Mouse (Mus musculus): ENCODE measurements at regions not wholly inside any gene's neighbourhood (a gene's known extent, or its start where the extent isn't known, plus 50 kb on each side); places are given as distances from the start of the nearest gene placed in this dataset.

- no peak for DNase-seq (ENCODE audit: low spot score)
- intact Hi-C loops (cut with DNase I): no loop called here
Measured at GRCm38 (mm10) chr10:96298566-96298965, 162.2 kb downstream of the Gm5426 start.

DNA sequence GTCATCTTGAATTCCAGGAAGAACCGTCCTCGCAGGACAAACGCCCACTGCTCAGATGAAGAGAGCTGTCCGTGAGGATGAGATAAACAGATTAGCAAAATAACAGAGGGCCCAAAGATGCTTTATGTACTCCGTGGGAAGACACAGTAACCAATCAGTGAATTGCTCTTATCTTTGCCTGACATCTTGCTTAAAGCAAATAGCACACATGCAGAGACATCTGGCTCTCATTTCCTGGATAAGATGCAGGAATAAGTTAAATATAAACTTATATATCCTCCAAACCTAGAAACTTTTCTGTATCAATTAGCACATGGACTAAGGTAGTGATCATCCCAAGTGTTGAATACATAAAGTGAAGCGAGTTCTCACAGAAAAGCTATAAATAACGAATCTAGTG is 169.3 kb downstream of the Gm5426 start:
- intact Hi-C loops (cut with DNase I): no loop called here
- DNase-seq (ENCODE audit: low spot score): no peak

GRCm38 (mm10) chr10:96308713-96309445 is 172.5 kb downstream of the Gm5426 start:
- intact Hi-C loops (cut with DNase I): no loop called here
- peak; percentile 6 for DNase-seq (ENCODE audit: low spot score)

GRCm38 (mm10) chr10:96309766-96310165 is 173.4 kb downstream of the Gm5426 start:
- no peak for DNase-seq (ENCODE audit: low spot score)
- intact Hi-C loops (cut with DNase I): no loop called here

GRCm38 (mm10) chr10:96325297-96325696 is 188.9 kb downstream of the Gm5426 start:
- DNase-seq (ENCODE audit: low spot score): no peak
- intact Hi-C loops (cut with DNase I): no loop called here

DNA sequence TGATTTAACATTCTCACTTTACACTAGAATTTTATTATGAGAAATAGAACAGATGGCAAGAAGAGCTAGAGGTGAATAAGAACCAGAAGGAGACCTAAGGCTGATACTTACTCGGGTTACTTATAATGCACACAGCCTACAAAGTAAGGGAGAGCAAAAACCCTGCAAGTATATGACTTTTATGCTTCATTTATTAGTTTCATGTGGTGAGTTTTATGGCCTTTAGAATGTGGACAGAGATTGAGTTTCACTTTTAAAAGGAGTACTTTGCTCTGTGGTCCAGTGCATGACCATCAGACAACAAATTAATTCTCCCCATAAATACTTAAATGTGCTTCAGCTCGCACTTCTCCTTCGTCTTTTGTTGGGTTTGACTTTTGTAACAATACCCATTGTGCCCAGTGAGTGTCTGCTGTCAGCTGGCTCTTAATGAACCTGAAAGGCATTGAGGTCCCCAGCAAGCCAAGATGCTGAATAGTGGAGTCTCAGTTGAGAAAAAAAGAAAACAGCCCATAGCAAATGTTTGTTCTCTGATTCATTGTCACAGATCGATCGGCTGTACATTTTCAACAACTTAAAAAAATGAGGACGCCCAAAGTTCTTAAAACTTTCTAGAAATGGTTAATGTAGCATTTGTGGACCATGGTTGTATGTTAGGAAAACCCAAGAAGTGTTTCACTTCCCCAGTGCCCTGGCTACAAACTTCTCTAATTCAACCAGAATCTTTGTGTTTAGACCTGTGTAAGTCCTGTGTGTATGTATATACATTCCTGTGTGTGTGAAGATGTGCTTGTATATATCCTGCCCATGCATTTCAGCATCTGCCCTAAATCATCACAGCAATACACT is 194.5 kb downstream of the Gm5426 start:
- intact Hi-C loops (cut with DNase I): loop anchor here (5.0 kb wide), 3 partner anchors 74 to 281 kb away; no protein-coding TSS in a partner anchor
- no peak for DNase-seq (ENCODE audit: low spot score)

DNA sequence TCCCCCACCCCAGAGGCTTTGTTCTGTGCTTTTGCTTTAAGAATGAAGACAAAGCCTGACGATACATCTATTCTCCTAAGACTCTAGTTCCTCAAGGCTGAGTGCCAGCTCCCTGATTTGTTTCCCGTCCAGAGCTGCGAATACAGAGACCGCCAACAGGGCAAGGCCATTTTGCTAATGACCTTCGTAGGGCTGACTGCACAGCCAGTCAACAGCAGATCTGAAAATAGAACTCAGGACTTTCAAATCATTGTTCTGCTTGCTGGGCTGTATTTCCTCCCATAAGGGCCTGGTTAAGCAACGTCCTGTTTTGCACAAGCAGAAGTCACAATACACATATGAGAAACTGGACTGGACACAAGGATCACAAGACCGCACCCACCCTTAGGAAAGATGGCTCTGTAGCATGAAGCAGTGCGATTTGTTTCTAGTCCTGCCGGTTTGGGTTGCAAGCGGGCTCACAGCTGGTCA is 196.4 kb downstream of the Gm5426 start:
- intact Hi-C loops (cut with DNase I): loop anchor here (5.0 kb wide), 3 partner anchors 75 to 280 kb away; no protein-coding TSS in a partner anchor
- peak; percentile 68 for DNase-seq (ENCODE audit: low spot score)

- DNase-seq (ENCODE audit: low spot score): no peak
- intact Hi-C loops (cut with DNase I): loop anchor here (5.0 kb wide), 3 partner anchors 76 to 279 kb away; no protein-coding TSS in a partner anchor
Measured at GRCm38 (mm10) chr10:96333224-96333623, 196.8 kb downstream of the Gm5426 start.

GRCm38 (mm10) chr10:96336271-96336670 is 199.9 kb downstream of the Gm5426 start:
- intact Hi-C loops (cut with DNase I): no loop called here
- no peak for DNase-seq (ENCODE audit: low spot score)

DNA sequence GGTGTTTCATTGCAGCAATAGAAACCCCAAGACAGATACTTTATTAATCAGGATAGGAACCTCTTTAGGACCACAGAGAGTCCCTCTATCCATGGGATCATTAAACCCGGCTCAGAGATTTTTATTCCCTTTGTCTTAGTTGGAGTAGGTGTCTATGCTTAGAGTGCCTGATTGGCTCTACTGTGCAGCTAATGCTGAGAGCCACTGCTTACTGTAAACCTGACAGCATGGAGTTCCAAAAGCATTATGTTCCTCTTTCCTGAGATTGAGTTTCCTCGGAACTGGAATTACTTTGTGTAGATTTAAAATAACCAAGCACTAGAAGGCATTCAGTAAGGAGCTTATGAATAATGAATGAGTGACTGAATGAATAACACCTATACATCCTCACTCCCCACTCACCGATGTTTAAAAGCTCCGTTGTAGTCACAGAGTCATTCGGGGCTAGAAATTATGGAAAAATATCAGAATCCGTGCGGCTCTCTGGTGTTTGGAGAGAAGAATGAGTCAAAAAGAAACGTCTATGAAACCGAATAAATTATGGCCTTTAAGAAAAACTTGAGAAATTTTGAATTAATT is 200.8 kb downstream of the Gm5426 start:
- intact Hi-C loops (cut with DNase I): no loop called here

DNA sequence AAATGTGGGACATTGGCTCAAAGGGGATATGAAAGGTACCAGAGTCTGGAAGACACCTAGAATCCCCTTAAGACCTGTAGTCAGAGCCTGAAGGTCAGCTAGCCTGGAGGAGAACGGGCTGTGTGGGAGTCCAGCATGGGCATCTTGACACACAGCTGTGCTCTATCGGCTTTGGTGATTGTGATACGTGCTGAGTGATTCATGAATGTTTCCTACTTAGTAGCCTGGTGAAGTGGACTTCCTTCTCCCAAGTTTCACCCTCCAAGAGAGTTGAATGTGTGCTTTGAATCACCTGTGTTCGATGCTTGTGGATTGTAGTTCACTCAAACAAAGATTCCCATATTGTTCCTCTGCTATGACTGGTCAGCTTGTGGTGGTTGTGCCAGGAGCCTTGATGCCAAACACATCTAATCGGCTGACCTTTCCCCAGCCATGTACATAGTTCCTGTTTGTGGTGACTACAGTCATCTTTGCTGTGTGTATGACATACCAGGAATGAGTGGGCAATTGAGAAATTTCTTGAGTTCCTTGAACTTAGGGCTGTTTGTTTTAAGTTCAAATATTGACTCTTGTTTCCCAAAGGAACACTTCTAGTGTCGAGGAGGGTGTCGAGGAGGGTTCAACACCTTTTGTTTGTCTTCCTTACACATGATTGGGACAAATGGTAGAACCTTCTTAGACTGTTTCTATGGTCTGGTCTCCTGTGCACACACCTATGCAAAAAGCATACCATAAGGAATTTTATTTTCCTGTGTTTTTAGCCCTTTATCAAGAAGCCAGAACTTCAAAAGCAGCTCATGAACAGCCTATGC is 201.6 kb downstream of the Gm5426 start:
- intact Hi-C loops (cut with DNase I): no loop called here
- DNase-seq (ENCODE audit: low spot score): no peak

More for the DNA sequence above, 200.8 kb downstream of the Gm5426 start:
- DNase-seq (ENCODE audit: low spot score): no peak

DNA sequence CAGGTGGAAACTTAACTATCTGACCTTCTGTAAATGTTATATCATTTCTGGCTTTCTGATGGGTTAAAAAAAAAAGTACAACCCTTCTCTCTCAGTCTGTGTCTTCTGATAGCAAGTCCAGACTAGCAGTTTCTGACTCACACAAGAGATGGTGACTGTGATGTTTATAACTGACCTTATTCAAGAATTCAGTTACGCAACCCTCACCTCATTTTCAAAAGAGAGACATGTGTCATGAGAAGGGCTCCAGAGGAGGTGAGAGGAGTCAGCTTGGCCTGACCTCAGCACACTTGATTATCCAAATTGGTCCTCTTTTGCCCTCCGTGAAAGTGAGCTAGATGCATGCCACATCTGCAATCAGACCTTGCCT is 202.2 kb downstream of the Gm5426 start:
- intact Hi-C loops (cut with DNase I): no loop called here
- no peak for DNase-seq (ENCODE audit: low spot score)

DNA sequence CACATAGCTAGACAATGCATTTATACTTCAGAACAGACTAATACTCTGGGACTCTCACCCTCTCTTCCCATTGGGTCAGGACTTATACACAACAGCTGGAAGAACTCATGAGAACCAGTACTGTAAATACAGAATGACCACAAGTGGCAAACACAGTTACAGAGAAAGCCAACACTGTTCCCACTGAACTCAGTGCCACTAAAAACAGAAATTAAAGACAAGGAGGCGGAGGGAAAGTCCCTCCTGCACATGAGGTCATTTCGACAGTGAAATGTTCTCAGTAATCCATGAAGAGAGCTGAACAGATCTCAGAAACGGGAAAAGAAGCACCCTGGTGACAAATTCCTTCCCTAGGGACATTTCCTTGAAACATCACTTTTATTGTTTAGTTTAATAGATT is 206.1 kb downstream of the Gm5426 start:
- no peak for DNase-seq (ENCODE audit: low spot score)
- intact Hi-C loops (cut with DNase I): no loop called here

DNA sequence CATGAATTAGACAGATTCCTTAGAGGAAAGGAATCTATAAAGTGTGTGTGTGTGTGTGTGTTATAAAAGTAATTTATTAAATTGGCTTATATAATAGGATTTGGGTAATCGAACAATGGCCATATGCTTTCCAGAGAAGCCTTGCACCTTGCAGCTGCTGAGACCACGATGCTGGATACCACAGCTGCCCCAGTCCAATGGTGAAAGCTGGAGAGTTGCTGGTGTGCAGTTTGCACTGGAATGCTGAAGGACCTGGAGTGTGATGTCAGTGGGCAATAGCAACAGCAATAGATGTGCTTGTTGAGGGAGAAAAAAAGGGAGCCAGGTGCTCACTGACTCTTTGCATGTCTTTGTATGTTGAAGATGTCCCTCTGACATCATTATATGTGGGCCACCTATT is 207.3 kb downstream of the Gm5426 start:
- intact Hi-C loops (cut with DNase I): no loop called here
- DNase-seq (ENCODE audit: low spot score): no peak

GRCm38 (mm10) chr10:96350692-96351091 is 214.3 kb downstream of the Gm5426 start:
- no peak for DNase-seq (ENCODE audit: low spot score)
- intact Hi-C loops (cut with DNase I): no loop called here

DNA sequence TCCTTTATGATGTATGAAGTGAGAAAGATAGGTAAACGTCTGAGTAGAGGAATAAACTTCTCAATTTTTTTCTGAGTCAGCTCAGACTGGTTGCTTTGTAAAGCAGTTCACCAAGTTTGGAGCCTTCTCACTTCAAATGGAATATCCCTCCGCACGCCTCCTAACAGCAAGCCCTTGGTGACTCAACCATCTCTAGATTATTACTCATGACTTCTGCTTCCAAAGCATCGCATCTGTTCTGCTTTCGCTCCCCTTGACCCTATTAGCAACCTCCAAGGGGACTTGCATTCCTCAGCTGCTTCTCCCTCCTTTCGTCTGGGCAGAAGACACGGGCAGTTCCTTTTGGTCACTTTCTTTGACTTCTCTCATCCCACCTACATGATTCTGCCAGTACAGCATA is 214.9 kb downstream of the Gm5426 start:
- no peak for DNase-seq (ENCODE audit: low spot score)
- intact Hi-C loops (cut with DNase I): no loop called here

DNA sequence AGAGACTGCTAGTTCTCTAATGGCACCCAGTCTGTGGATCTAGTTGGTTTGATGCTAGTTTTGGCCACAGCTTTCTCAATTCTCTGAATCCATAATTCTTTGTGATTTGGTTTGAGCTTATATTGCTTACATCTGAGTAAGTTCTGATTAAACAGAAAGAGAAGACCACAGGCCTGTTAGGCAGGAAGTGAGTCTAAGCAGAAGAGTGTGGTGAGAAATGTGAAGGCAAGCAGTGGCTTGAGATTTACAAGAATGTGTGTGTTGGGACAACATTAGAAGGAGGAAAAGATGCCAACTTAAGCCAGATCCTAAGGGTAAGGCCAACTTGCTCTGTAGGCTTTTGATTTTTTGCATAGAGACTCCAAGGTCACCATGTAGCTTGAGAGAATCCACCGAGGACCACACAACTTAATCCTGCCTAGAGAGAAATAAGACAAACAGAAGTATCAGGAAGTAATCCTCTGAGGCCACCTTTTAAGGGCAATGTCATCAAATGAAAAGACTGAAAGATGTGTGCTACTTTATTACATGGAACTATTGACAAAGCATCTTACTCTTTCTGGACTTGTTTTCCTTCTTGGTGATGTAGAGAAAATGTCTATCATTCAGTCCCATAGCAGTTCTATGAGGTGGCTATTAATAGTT is 220.7 kb downstream of the Gm5426 start:
- DNase-seq (ENCODE audit: low spot score): no peak
- intact Hi-C loops (cut with DNase I): no loop called here

GRCm38 (mm10) chr10:96357632-96358031 is 221.2 kb downstream of the Gm5426 start:
- intact Hi-C loops (cut with DNase I): no loop called here
- DNase-seq (ENCODE audit: low spot score): no peak

DNA sequence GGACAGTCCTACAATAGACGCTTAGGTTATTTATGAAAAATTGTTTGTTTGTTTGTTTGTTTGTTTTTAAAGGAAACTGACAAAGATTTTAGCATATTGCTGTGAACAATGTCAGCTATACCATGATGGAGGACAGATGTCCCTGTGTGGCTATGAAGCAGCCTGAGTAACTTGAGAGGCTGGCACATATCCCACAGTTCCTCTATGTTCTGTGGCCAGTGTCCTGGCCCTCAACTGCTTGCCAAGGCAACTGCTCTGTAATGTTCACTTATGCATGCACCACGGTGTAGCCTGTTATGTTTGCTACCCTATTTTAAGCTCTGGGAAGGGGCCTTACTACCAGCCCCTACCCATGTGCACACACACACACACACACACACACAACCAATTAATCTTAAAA is 222.6 kb downstream of the Gm5426 start:
- DNase-seq (ENCODE audit: low spot score): no peak
- intact Hi-C loops (cut with DNase I): no loop called here

Data from heart, postnatal 25 days (tissue).